Mouse (Mus musculus) hindbrain, embryonic 16.5 days (tissue): ENCODE data around the gene Med9. TPM values are rescaled to one million over a fixed set of nuclear protein-coding genes. Genes with fewer than 3 reads are reported as not detected.
"Not testable (repeated sequence)": the region's sequence is repeated elsewhere in the genome, so short reads cannot be mapped to it uniquely, and the experiment has no call there.

Experiments
- ATAC-seq: fragments of 200-750 bp; cut with Nextera tagmentation; 2 replicates; pipeline ENCODE4 v1.8.0; 2017; ENCODE audit warnings: moderate TSS enrichment, moderate library complexity
- H3K27ac ChIP-seq: fragments of 300-500 bp; sonication (generic); 2 replicates; pipeline ENCODE4 v1.5.1; 2014; ENCODE audit warnings: low read depth, mild to moderate bottlenecking, control low read depth, low read length, moderate library complexity
- H3K27me3 ChIP-seq: fragments of 300-500 bp; sonication (generic); replicated peaks from 2 replicates; pipeline ENCODE4 v1.6.1; 2014; ENCODE audit warnings: low read length; ENCODE audit not compliant: control insufficient read depth, insufficient read depth
- H3K36me3 ChIP-seq: fragments of 300-500 bp; sonication (generic); 2 replicates; pipeline ENCODE4 v1.6.1; 2014; ENCODE audit warnings: mild to moderate bottlenecking, low read length, moderate library complexity, mixed read lengths; ENCODE audit not compliant: control insufficient read depth, insufficient read depth
- H3K4me1 ChIP-seq: fragments of 300-500 bp; sonication (generic); 2 replicates; pipeline ENCODE4 v1.6.1; 2014; ENCODE audit warnings: low read depth, low read length; ENCODE audit not compliant: control insufficient read depth, insufficient read depth
- H3K4me2 ChIP-seq: fragments of 300-500 bp; sonication (generic); 2 replicates; pipeline ENCODE4 v1.6.1; 2014; ENCODE audit warnings: mild to moderate bottlenecking, low read length, control low read depth, moderate library complexity
- H3K4me3 ChIP-seq: fragments of 300-500 bp; sonication (generic); 2 replicates; pipeline ENCODE4 v1.5.1; 2014; ENCODE audit warnings: mild to moderate bottlenecking, low read length, control low read depth, moderate library complexity
- H3K9ac ChIP-seq: fragments of 300-500 bp; sonication (generic); 2 replicates; pipeline ENCODE4 v1.6.1; 2014; ENCODE audit warnings: low read depth, mild to moderate bottlenecking, control low read depth, low read length, moderate library complexity
- H3K9me3 ChIP-seq: fragments of 300-500 bp; sonication (generic); 2 replicates; pipeline ENCODE4 v1.6.1; 2014; ENCODE audit warnings: mild to moderate bottlenecking, low read length, moderate library complexity; ENCODE audit not compliant: control insufficient read depth
- WGBS: fragments of 180-500 bp; shearing (Covaris S2); extraction: QIAGEN DNeasy Blood & Tissue Kit; methylation state at CpG from one replicate; pipeline ENCODE4 v1.1.7; 2014; 5-methylcytosine and 5-hydroxymethylcytosine counted together
- polyA plus RNA-seq: library from polyadenylated mRNA; unstranded; fragments of >200 nt; fragmentation: Nextera tagmentation; extraction: Ambion mirVana; gene quantifications from 2 replicates; pipeline ENCODE4 v1.2.1, GENCODE M21; 2015

The Med9 gene
- polyA plus RNA-seq, 1 experiment from 2014 or later: 40.4 TPM

GRCm38 (mm10) chr11:59939821-59940220 is 8.2 kb upstream of the Med9 start:
- Histone ChIP-seq H3K4me3 (no peak overlapping the region), H3K9ac (no peak overlapping the region), H3K4me2 (no peak overlapping the region), H3K36me3 (no peaks in the 10 kb centered on the region), H3K9me3 (no peaks in the 10 kb centered on the region), H3K27me3 (no peaks in the 10 kb centered on the region), H3K4me1 (no peaks in the 10 kb centered on the region), H3K27ac (no peak overlapping the region)
- no peak for ATAC-seq
- WGBS: 81% methylated on average over 1 of the region's 1 CpGs

GRCm38 (mm10) chr11:59940645-59941044 is 7.4 kb upstream of the Med9 start:
- Histone ChIP-seq H3K4me1 (no peaks in the 10 kb centered on the region), H3K4me2 (no peak overlapping the region), H3K36me3 (no peaks in the 10 kb centered on the region), H3K27ac (no peak overlapping the region), H3K9ac (no peak overlapping the region), H3K4me3 (no peak overlapping the region), H3K9me3 (no peaks in the 10 kb centered on the region), H3K27me3 (no peaks in the 10 kb centered on the region)
- no peak for ATAC-seq
- WGBS: 65% methylated on average over 3 of the region's 3 CpGs

- Histone ChIP-seq H3K4me3 (no peak overlapping the region), H3K27me3 (no peaks in the 10 kb centered on the region), H3K9ac (no peak overlapping the region), H3K4me1 (no peaks in the 10 kb centered on the region), H3K27ac (no peak overlapping the region), H3K36me3 (no peaks in the 10 kb centered on the region), H3K9me3 (no peaks in the 10 kb centered on the region), H3K4me2 (no peak overlapping the region)
- ATAC-seq: no peak
- 29% methylated on average over 3 of the region's 3 CpGs for WGBS
Measured at GRCm38 (mm10) chr11:59941391-59941790, 6.6 kb upstream of the Med9 start.

- not testable (repeated sequence) for H3K4me2 ChIP-seq, H3K36me3 ChIP-seq, H3K27ac ChIP-seq, H3K27me3 ChIP-seq, H3K9me3 ChIP-seq, H3K4me3 ChIP-seq, H3K9ac ChIP-seq, ATAC-seq
- WGBS: 92% methylated on average over 10 of the region's 10 CpGs
- peaks cover 16% of the 10 kb centered on the region for H3K4me1 ChIP-seq
Measured at GRCm38 (mm10) chr11:59944855-59945254, 3.2 kb upstream of the Med9 start.

GRCm38 (mm10) chr11:59948401-59948767 is 378 bp downstream of the Med9 start:
- ATAC-seq: no peak; the same call in 1 of the 2 replicates
- WGBS: 3% methylated on average over 16 of the region's 16 CpGs
- Histone ChIP-seq H3K36me3 (no peaks in the 10 kb centered on the region), H3K4me3 (peak overlapping the region; percentile 99), H3K27ac (peak overlapping the region; percentile 85), H3K4me2 (peak overlapping the region; percentile 79), H3K9ac (peak overlapping the region; percentile 99), H3K27me3 (no peaks in the 10 kb centered on the region), H3K4me1 (peaks cover 16% of the 10 kb centered on the region), H3K9me3 (no peaks in the 10 kb centered on the region)

- no peak for ATAC-seq
- 83% methylated on average over 14 of the region's 14 CpGs for WGBS
- H3K36me3 ChIP-seq: no peaks in the 10 kb centered on the region
Measured at GRCm38 (mm10) chr11:59952892-59953291, 4.9 kb downstream of the Med9 start.

GRCm38 (mm10) chr11:59956749-59957148 is 8.7 kb downstream of the Med9 start:
- Histone ChIP-seq H3K36me3 (peaks cover 7% of the 10 kb centered on the region; the same call in 1 of the 2 replicates), H3K4me3 (no peak overlapping the region), H3K4me2 (no peak overlapping the region), H3K4me1 (no peaks in the 10 kb centered on the region), H3K27ac (no peak overlapping the region), H3K9me3 (no peaks in the 10 kb centered on the region), H3K9ac (no peak overlapping the region; the same call in 1 of the 2 replicates), H3K27me3 (no peaks in the 10 kb centered on the region)
- ATAC-seq: no peak
- WGBS: 74% methylated on average over 6 of the region's 6 CpGs

More at GRCm38 (mm10) chr11:59952892-59953291, 4.9 kb downstream of the Med9 start:
- Histone ChIP-seq H3K4me3 (no peak overlapping the region), H3K9ac (no peak overlapping the region), H3K9me3 (no peaks in the 10 kb centered on the region), H3K4me2 (no peak overlapping the region), H3K27ac (no peak overlapping the region), H3K27me3 (no peaks in the 10 kb centered on the region), H3K4me1 (peaks cover 8% of the 10 kb centered on the region)

GRCm38 (mm10) chr11:59959453-59959852 is 11.4 kb downstream of the Med9 start:
- Histone ChIP-seq H3K9me3 (no peaks in the 10 kb centered on the region), H3K27ac (no peak overlapping the region), H3K36me3 (peaks cover 7% of the 10 kb centered on the region; the same call in 1 of the 2 replicates), H3K4me2 (no peak overlapping the region), H3K4me1 (peaks cover 11% of the 10 kb centered on the region), H3K27me3 (peaks cover 3% of the 10 kb centered on the region), H3K9ac (no peak overlapping the region), H3K4me3 (no peak overlapping the region)
- WGBS: 81% methylated on average over 4 of the region's 4 CpGs
- ATAC-seq: no peak

- no peak overlapping the region for H3K4me3 ChIP-seq
- 89% methylated on average over 20 of the region's 20 CpGs for WGBS
- peaks cover 7% of the 10 kb centered on the region; the same call in 1 of the 2 replicates for H3K36me3 ChIP-seq
- H3K9ac ChIP-seq: no peak overlapping the region
- H3K27me3 ChIP-seq: peaks cover 7% of the 10 kb centered on the region
- H3K27ac ChIP-seq: no peak overlapping the region
- ATAC-seq: no peak
- no peak overlapping the region for H3K4me2 ChIP-seq
- peaks cover 22% of the 10 kb centered on the region for H3K4me1 ChIP-seq
- no peaks in the 10 kb centered on the region for H3K9me3 ChIP-seq
Measured at GRCm38 (mm10) chr11:59960476-59961337, 12.7 kb downstream of the Med9 start.
